Mouse (Mus musculus): ENCODE results near the gene Tmem165. TPM values are rescaled to one million over a fixed set of nuclear protein-coding genes. Genes with fewer than 3 reads are reported as not detected.
A peak's percentile ranks its signal among the peaks of the same experiment; 100 is the strongest.

Tmem165 gene
- total RNA-seq (2014; rRNA removed) (13.9 and 15.1 TPM in 2 replicates), polyA plus RNA-seq (2012; rRNA removed) (10.3 and 11.0 TPM in 2 replicates)

- H3K9ac ChIP-seq (ENCODE audit: low read depth, low read length), result peak within 1 kb of the TSS; percentile 94
- H3K27ac ChIP-seq (replicated peaks; ENCODE audit: insufficient read depth, low read depth, low read length), result peak within 1 kb of the TSS; percentile 19
- peaks cover 6% of the 10 kb centered on the region for H3K4me1 ChIP-seq (ENCODE audit: control insufficient read depth, insufficient read depth, low read length)
- TF ChIP-seq CTCF (IDR thresholded peaks at IDR 0.05; ENCODE audit: low read depth, low read length) (no peak), POLR2A (IDR thresholded peaks at IDR 0.05; ENCODE audit: extremely low read depth, insufficient read depth, low read length) (peak; percentile 63; the same call in 1 of the 2 replicates)
- no peaks in the 10 kb centered on the region for H3K27me3 ChIP-seq (ENCODE audit: control insufficient read depth, insufficient read depth, low read length)
- peak within 1 kb of the TSS; percentile 97 for H3K4me3 ChIP-seq (ENCODE audit: insufficient read depth, low read depth, low read length)
- H3K79me2 ChIP-seq (ENCODE audit: control insufficient read depth, insufficient read depth, low read length), result no peaks in the 10 kb centered on the region; the same call in 1 of the 2 replicates
- DNase-seq (ENCODE audit: extremely low read depth, low read depth, low spot score), result peak; percentile 73
- H3K36me3 ChIP-seq (ENCODE audit: control insufficient read depth, insufficient read depth, low read length), result no peaks in the 10 kb centered on the region; the same call in 1 of the 2 replicates
- under 1% methylated on average over 62 of the region's 62 CpGs for whole genome bisulfite sequencing
These were observed at the start of gene Tmem165 for GRCm38 (mm10) chr5:76183750-76184261. Gene Tmem165 (plus strand): TSS chr5:76183880.

- Histone ChIP-seq H3K79me2 (ENCODE audit: control insufficient read depth, insufficient read depth, low read length) (no peaks in the 10 kb centered on the region), H3K4me3 (ENCODE audit: insufficient read depth, low read depth, low read length) (no peak overlapping the region), H3K27me3 (ENCODE audit: control insufficient read depth, insufficient read depth, low read length) (no peaks in the 10 kb centered on the region), H3K27ac (replicated peaks; ENCODE audit: insufficient read depth, low read depth, low read length) (no peak overlapping the region), H3K9ac (ENCODE audit: low read depth, low read length) (no peak overlapping the region), H3K4me1 (ENCODE audit: control insufficient read depth, insufficient read depth, low read length) (peaks cover 3% of the 10 kb centered on the region; the same call in 1 of the 2 replicates), H3K36me3 (ENCODE audit: control insufficient read depth, insufficient read depth, low read length) (no peaks in the 10 kb centered on the region)
- no peak for TF ChIP-seq CTCF (IDR thresholded peaks at IDR 0.05; ENCODE audit: low read depth, low read length)
- TF ChIP-seq POLR2A (IDR thresholded peaks at IDR 0.05; ENCODE audit: extremely low read depth, insufficient read depth, low read length), result no peak
- WGBS, result 93% methylated on average over 1 of the region's 1 CpGs
- no peak for DNase-seq (ENCODE audit: extremely low read depth, low read depth, low spot score)
These were observed 48.0 kb upstream of the Tmem165 start for GRCm38 (mm10) chr5:76135644-76136043.

- DNase-seq (ENCODE audit: extremely low read depth, low read depth, low spot score), result no peak
- Histone ChIP-seq H3K36me3 (ENCODE audit: control insufficient read depth, insufficient read depth, low read length) (no peaks in the 10 kb centered on the region), H3K9ac (ENCODE audit: low read depth, low read length) (no peak overlapping the region), H3K27me3 (ENCODE audit: control insufficient read depth, insufficient read depth, low read length) (no peaks in the 10 kb centered on the region), H3K79me2 (ENCODE audit: control insufficient read depth, insufficient read depth, low read length) (no peaks in the 10 kb centered on the region), H3K4me3 (ENCODE audit: insufficient read depth, low read depth, low read length) (no peak overlapping the region), H3K27ac (replicated peaks; ENCODE audit: insufficient read depth, low read depth, low read length) (no peak overlapping the region), H3K4me1 (ENCODE audit: control insufficient read depth, insufficient read depth, low read length) (peaks cover 3% of the 10 kb centered on the region; the same call in 1 of the 2 replicates)
- TF ChIP-seq POLR2A (IDR thresholded peaks at IDR 0.05; ENCODE audit: extremely low read depth, insufficient read depth, low read length) (no peak), CTCF (IDR thresholded peaks at IDR 0.05; ENCODE audit: low read depth, low read length) (no peak)
- 76% methylated on average over 3 of the region's 3 CpGs for WGBS
These were observed 47.4 kb upstream of the Tmem165 start for GRCm38 (mm10) chr5:76136271-76136670.

- Histone ChIP-seq H3K79me2 (ENCODE audit: control insufficient read depth, insufficient read depth, low read length) (no peaks in the 10 kb centered on the region), H3K27ac (replicated peaks; ENCODE audit: insufficient read depth, low read depth, low read length) (no peak overlapping the region), H3K27me3 (ENCODE audit: control insufficient read depth, insufficient read depth, low read length) (no peaks in the 10 kb centered on the region), H3K4me3 (ENCODE audit: insufficient read depth, low read depth, low read length) (no peak overlapping the region), H3K36me3 (ENCODE audit: control insufficient read depth, insufficient read depth, low read length) (no peaks in the 10 kb centered on the region), H3K9ac (ENCODE audit: low read depth, low read length) (no peak overlapping the region), H3K4me1 (ENCODE audit: control insufficient read depth, insufficient read depth, low read length) (peaks cover 3% of the 10 kb centered on the region; the same call in 1 of the 2 replicates)
- TF ChIP-seq POLR2A (IDR thresholded peaks at IDR 0.05; ENCODE audit: extremely low read depth, insufficient read depth, low read length) (no peak), CTCF (IDR thresholded peaks at IDR 0.05; ENCODE audit: low read depth, low read length) (no peak)
- WGBS, result 100% methylated on average over 1 of the region's 1 CpGs
- DNase-seq (ENCODE audit: extremely low read depth, low read depth, low spot score), result no peak
These were observed 46.1 kb upstream of the Tmem165 start for GRCm38 (mm10) chr5:76137586-76137985.

GRCm38 (mm10) chr5:76138071-76138470 lies 45.6 kb upstream of the Tmem165 start:
- Histone ChIP-seq H3K36me3 (ENCODE audit: control insufficient read depth, insufficient read depth, low read length) (no peaks in the 10 kb centered on the region), H3K27ac (replicated peaks; ENCODE audit: insufficient read depth, low read depth, low read length) (no peak overlapping the region), H3K9ac (ENCODE audit: low read depth, low read length) (no peak overlapping the region), H3K27me3 (ENCODE audit: control insufficient read depth, insufficient read depth, low read length) (no peaks in the 10 kb centered on the region), H3K79me2 (ENCODE audit: control insufficient read depth, insufficient read depth, low read length) (no peaks in the 10 kb centered on the region), H3K4me1 (ENCODE audit: control insufficient read depth, insufficient read depth, low read length) (peaks cover 3% of the 10 kb centered on the region; the same call in 1 of the 2 replicates), H3K4me3 (ENCODE audit: insufficient read depth, low read depth, low read length) (no peak overlapping the region)
- no peak for DNase-seq (ENCODE audit: extremely low read depth, low read depth, low spot score)
- TF ChIP-seq CTCF (IDR thresholded peaks at IDR 0.05; ENCODE audit: low read depth, low read length) (no peak), POLR2A (IDR thresholded peaks at IDR 0.05; ENCODE audit: extremely low read depth, insufficient read depth, low read length) (no peak)
- 78% methylated on average over 1 of the region's 1 CpGs for whole genome bisulfite sequencing

GRCm38 (mm10) chr5:76138512-76138911 lies 45.2 kb upstream of the Tmem165 start:
- no peak overlapping the region for H3K4me3 ChIP-seq (ENCODE audit: insufficient read depth, low read depth, low read length)
- H3K27ac ChIP-seq (replicated peaks; ENCODE audit: insufficient read depth, low read depth, low read length), result no peak overlapping the region
- 50% methylated on average over 10 of the region's 10 CpGs for WGBS
- no peak for DNase-seq (ENCODE audit: extremely low read depth, low read depth, low spot score)
- H3K9ac ChIP-seq (ENCODE audit: low read depth, low read length), result no peak overlapping the region
- no peaks in the 10 kb centered on the region for H3K27me3 ChIP-seq (ENCODE audit: control insufficient read depth, insufficient read depth, low read length)
- TF ChIP-seq CTCF (IDR thresholded peaks at IDR 0.05; ENCODE audit: low read depth, low read length), result no peak
- no peak for TF ChIP-seq POLR2A (IDR thresholded peaks at IDR 0.05; ENCODE audit: extremely low read depth, insufficient read depth, low read length)
- peaks cover 3% of the 10 kb centered on the region; the same call in 1 of the 2 replicates for H3K4me1 ChIP-seq (ENCODE audit: control insufficient read depth, insufficient read depth, low read length)
- H3K79me2 ChIP-seq (ENCODE audit: control insufficient read depth, insufficient read depth, low read length), result no peaks in the 10 kb centered on the region
- no peaks in the 10 kb centered on the region for H3K36me3 ChIP-seq (ENCODE audit: control insufficient read depth, insufficient read depth, low read length)
